Mouse (Mus musculus) brain, embryonic 14.5 days (tissue): ENCODE measurements around the gene B3gat2.

ENCODE experiments used
- CTCF ChIP-seq: fragments of 200-500 bp; IDR thresholded peaks from 2 replicates; pipeline ENCODE4 v1.5.1; 2012; ENCODE audit warnings: inconsistent platforms, mild to moderate bottlenecking, moderate library complexity, borderline replicate concordance; ENCODE audit not compliant: insufficient read depth, insufficient read length; ENCODE audit errors: extremely low read depth
- POLR2A ChIP-seq: fragments of 200-500 bp; IDR thresholded peaks from 2 replicates; pipeline ENCODE4 v1.6.1; 2012; ENCODE audit warnings: mild to moderate bottlenecking, inconsistent platforms, borderline replicate concordance; ENCODE audit not compliant: poor library complexity, insufficient read depth, insufficient read length, severe bottlenecking; ENCODE audit errors: extremely low read depth

DNA sequence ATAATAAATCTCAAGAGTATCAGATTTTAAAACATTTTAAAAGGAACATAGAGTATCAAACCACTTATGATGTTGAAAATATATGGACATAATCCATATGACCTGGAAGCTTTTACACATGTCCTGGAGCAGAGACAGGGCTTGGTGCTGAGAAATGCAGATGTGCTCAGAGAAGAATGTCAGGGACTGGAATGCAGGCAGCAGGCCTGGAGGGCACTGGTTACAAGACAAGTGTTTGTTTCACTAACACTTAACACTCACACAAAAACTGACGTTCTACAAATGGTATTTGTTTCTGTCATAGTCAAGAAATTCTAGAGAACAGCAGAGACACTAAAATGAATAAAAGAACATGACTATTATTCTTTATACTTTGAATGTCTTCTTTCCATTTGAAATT, 130.5 kb downstream of the B3gat2 start:
- TF ChIP-seq CTCF (no peak), POLR2A (no peak)
